Mouse (Mus musculus): ENCODE data around the gene Fuca1. TPM values are rescaled to one million over a fixed set of nuclear protein-coding genes. Genes with fewer than 3 reads are reported as not detected.

Gene Fuca1
- polyA plus RNA-seq, 1 experiment from 2014 or later: 63.2 TPM

GRCm38 (mm10) chr4:135880018-135880417, 40.5 kb upstream of the Fuca1 start:
- Histone ChIP-seq H3K4me3 (no peak overlapping the region), H3K4me2 (no peak overlapping the region), H3K27me3 (replicated peaks) (no peaks in the 10 kb centered on the region), H3K4me1 (peaks cover 19% of the 10 kb centered on the region), H3K9me3 (no peaks in the 10 kb centered on the region), H3K27ac (no peak overlapping the region), H3K9ac (no peak overlapping the region), H3K36me3 (replicated peaks) (no peaks in the 10 kb centered on the region)
- 86% methylated on average over 6 of the region's 6 CpGs for WGBS
- no peak for ATAC-seq (replicated peaks)

DNA sequence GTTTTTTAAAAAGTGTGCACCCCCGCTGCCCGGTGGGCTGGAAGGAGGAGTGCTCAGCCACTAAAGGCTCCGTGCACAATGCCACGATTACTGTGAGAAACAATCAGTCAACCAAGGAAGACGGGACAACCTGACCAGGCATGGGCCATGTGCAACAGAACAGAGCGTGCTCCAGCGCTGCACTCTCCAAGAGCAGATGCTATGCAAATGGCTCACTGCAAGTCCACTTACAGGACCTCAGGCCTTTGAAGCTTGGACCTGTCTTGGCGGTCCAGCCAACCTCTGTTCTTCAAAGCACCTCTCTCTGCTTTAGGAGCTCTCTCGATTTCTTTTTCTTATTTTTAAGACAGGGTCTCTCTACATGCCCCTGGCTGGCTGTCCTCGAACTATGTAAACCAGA, 40.0 kb upstream of the Fuca1 start:
- H3K4me2 ChIP-seq: no peak overlapping the region
- WGBS: 81% methylated on average over 10 of the region's 10 CpGs
- no peak for ATAC-seq (replicated peaks)

DNA sequence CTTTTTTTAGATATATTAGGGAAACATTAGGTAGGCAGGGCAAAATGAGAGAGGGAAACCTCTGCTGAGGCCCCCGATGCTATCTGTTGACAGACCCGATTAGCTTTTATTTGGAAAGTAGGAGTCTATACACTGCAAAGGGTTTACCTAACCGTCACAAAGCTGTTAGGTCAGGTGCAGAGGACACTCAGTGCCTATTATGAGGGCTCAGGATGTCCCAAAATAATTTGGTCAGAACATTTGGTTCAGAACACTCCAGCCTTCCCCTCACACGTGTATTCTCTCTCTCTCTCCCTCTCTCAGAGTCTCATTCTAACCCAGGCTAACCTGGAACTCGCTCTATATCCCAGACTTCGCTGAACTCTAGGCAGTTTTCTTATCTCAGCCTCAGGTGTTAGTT, 38.5 kb upstream of the Fuca1 start:
- no peaks in the 10 kb centered on the region for H3K9me3 ChIP-seq
- 83% methylated on average over 6 of the region's 6 CpGs for WGBS
- H3K4me2 ChIP-seq: no peak overlapping the region
- ATAC-seq (replicated peaks): no peak
- peaks cover 1% of the 10 kb centered on the region; the same call in 1 of the 2 replicates for H3K4me1 ChIP-seq
- H3K27me3 ChIP-seq (replicated peaks): no peaks in the 10 kb centered on the region
- no peak overlapping the region for H3K27ac ChIP-seq
- no peak overlapping the region for H3K4me3 ChIP-seq
- H3K36me3 ChIP-seq (replicated peaks): no peaks in the 10 kb centered on the region
- no peak overlapping the region for H3K9ac ChIP-seq

More for the DNA sequence above, 40.0 kb upstream of the Fuca1 start:
- no peaks in the 10 kb centered on the region for H3K27me3 ChIP-seq (replicated peaks)
- H3K4me1 ChIP-seq: peaks cover 15% of the 10 kb centered on the region
- H3K9me3 ChIP-seq: no peaks in the 10 kb centered on the region
- no peaks in the 10 kb centered on the region for H3K36me3 ChIP-seq (replicated peaks)
- H3K4me3 ChIP-seq: no peak overlapping the region
- no peak overlapping the region for H3K27ac ChIP-seq
- no peak overlapping the region for H3K9ac ChIP-seq

GRCm38 (mm10) chr4:135883401-135883851, 37.1 kb upstream of the Fuca1 start:
- H3K27ac ChIP-seq: no peak overlapping the region
- 40% methylated on average over 10 of the region's 10 CpGs for WGBS
- H3K4me2 ChIP-seq: no peak overlapping the region
- H3K4me3 ChIP-seq: no peak overlapping the region
- no peaks in the 10 kb centered on the region for H3K9me3 ChIP-seq
- no peak overlapping the region for H3K9ac ChIP-seq
- no peaks in the 10 kb centered on the region for H3K4me1 ChIP-seq
- no peak for ATAC-seq (replicated peaks)
- no peaks in the 10 kb centered on the region for H3K36me3 ChIP-seq (replicated peaks)
- no peaks in the 10 kb centered on the region for H3K27me3 ChIP-seq (replicated peaks)

- Histone ChIP-seq H3K4me1 (no peaks in the 10 kb centered on the region), H3K4me3 (no peak overlapping the region), H3K9me3 (no peaks in the 10 kb centered on the region), H3K4me2 (no peak overlapping the region), H3K27me3 (replicated peaks) (no peaks in the 10 kb centered on the region), H3K27ac (no peak overlapping the region), H3K9ac (no peak overlapping the region), H3K36me3 (replicated peaks) (no peaks in the 10 kb centered on the region)
- ATAC-seq (replicated peaks): no peak
- WGBS: 68% methylated on average over 7 of the region's 7 CpGs
Measured at GRCm38 (mm10) chr4:135883881-135884516, 36.5 kb upstream of the Fuca1 start.

DNA sequence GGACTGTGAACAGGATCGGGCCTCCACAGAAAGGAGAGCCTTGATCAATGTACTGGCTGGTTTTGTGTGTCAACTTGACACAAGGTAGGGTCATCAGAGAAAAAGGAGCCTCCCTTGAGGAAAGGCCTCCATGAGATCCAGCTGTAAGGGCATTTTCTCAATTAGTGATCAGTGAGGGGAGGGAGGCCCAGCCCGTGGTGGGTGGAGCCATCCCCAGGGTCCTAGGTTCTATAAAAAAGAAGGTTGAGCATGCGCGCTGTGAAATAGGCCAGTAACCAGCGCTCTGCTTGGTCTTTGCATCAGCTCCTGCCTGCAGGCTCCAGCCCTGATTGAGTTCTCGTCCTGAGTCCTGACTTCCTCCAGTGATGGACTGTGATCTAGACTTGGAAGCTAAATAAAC, 36.0 kb upstream of the Fuca1 start:
- 60% methylated on average over 6 of the region's 6 CpGs for WGBS
- Histone ChIP-seq H3K9ac (no peak overlapping the region), H3K4me2 (no peak overlapping the region), H3K4me3 (no peak overlapping the region), H3K27me3 (replicated peaks) (no peaks in the 10 kb centered on the region), H3K27ac (no peak overlapping the region), H3K36me3 (replicated peaks) (no peaks in the 10 kb centered on the region), H3K9me3 (no peaks in the 10 kb centered on the region), H3K4me1 (no peaks in the 10 kb centered on the region)
- no peak for ATAC-seq (replicated peaks)

DNA sequence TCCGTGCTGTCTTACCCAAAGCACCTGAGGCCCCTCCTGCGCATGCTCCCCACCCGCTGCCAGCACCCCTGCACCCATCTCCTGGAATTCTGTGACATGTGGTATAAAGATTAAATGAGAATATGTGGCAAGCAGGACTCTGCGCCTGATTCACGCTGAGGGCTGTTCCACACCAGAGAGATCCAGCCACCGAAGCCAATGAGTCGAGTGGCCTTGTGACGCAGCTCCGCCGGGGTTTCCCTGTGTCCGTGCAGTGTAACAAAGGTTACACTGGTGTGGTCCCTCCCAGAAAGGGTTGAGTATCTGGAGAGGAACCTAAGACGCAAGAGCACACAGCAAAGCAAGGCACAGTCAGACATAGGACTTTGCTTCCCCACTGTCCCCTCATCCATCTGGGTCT, 34.9 kb upstream of the Fuca1 start:
- Histone ChIP-seq H3K9ac (no peak overlapping the region), H3K36me3 (replicated peaks) (no peaks in the 10 kb centered on the region), H3K27ac (no peak overlapping the region), H3K27me3 (replicated peaks) (no peaks in the 10 kb centered on the region), H3K9me3 (no peaks in the 10 kb centered on the region), H3K4me3 (no peak overlapping the region), H3K4me2 (no peak overlapping the region), H3K4me1 (no peaks in the 10 kb centered on the region)
- 87% methylated on average over 12 of the region's 12 CpGs for WGBS
- ATAC-seq (replicated peaks): no peak

GRCm38 (mm10) chr4:135886184-135886583, 34.4 kb upstream of the Fuca1 start:
- H3K9me3 ChIP-seq: no peaks in the 10 kb centered on the region
- no peak for ATAC-seq (replicated peaks)
- H3K4me3 ChIP-seq: no peak overlapping the region
- no peak overlapping the region for H3K9ac ChIP-seq
- 90% methylated on average over 4 of the region's 4 CpGs for WGBS
- H3K36me3 ChIP-seq (replicated peaks): no peaks in the 10 kb centered on the region
- no peak overlapping the region for H3K27ac ChIP-seq
- no peaks in the 10 kb centered on the region for H3K27me3 ChIP-seq (replicated peaks)
- H3K4me1 ChIP-seq: no peaks in the 10 kb centered on the region
- no peak overlapping the region for H3K4me2 ChIP-seq

DNA sequence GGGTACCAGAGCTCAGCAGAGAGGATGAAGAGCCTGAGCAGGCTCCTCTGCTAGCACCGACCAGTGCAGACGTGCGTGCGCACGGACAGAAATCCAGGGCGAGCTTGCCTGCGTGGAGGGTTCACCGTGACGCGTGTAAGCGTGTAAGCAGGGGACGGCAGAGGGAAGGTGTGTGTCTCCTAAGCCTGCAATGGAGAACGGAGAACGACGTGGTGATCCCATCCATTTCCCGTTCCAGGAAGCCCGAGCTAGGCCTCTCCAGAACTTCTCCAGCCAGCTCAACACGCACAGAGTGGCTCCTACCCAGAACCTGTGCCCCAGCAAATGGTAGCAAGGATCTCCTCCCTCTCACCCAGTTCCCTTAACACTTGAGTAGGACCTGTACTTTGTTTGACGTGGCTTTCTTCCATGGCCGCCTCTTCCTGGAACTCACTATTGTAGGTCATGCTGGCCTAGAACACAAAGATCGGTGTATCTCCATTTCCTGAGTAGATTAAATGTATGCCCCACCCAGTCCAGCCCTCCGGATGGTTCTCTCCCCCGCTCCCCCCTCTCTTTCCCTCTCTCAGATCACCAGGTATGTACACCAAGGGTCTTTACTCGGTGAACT, 32.0 kb upstream of the Fuca1 start:
- H3K36me3 ChIP-seq (replicated peaks): no peaks in the 10 kb centered on the region
- no peaks in the 10 kb centered on the region for H3K9me3 ChIP-seq
- no peak overlapping the region for H3K27ac ChIP-seq
- H3K27me3 ChIP-seq (replicated peaks): no peaks in the 10 kb centered on the region
- H3K4me1 ChIP-seq: no peaks in the 10 kb centered on the region
- 93% methylated on average over 24 of the region's 24 CpGs for WGBS
- no peak overlapping the region for H3K4me2 ChIP-seq
- H3K4me3 ChIP-seq: no peak overlapping the region
- ATAC-seq (replicated peaks): no peak
- H3K9ac ChIP-seq: no peak overlapping the region

GRCm38 (mm10) chr4:135889146-135889883, 31.2 kb upstream of the Fuca1 start:
- WGBS: 80% methylated on average over 7 of the region's 7 CpGs
- Histone ChIP-seq H3K27ac (no peak overlapping the region), H3K4me1 (no peaks in the 10 kb centered on the region), H3K9me3 (no peaks in the 10 kb centered on the region), H3K9ac (no peak overlapping the region), H3K27me3 (replicated peaks) (no peaks in the 10 kb centered on the region), H3K4me3 (no peak overlapping the region), H3K4me2 (no peak overlapping the region), H3K36me3 (replicated peaks) (no peaks in the 10 kb centered on the region)
- ATAC-seq (replicated peaks): no peak

DNA sequence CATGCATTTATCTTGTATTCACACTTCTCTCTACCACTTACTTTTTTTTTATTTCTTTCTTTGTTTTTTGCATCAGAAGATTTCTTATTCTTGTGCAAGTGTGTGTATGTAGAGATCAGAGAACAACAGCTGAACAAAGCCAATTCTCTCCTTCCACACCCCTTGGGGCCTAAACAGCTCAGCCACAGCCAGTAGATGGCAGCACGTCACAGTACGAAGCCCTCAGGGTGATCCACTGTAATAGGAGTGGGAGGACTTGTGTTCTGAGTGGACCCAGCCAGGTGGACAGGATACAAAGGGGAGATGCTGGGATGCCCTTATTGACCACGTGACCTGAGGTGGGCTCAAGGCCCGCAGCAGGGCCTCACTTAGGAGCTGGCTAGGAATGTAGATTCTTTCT, 30.7 kb upstream of the Fuca1 start:
- Histone ChIP-seq H3K27ac (no peak overlapping the region), H3K9ac (no peak overlapping the region), H3K4me2 (no peak overlapping the region), H3K36me3 (replicated peaks) (no peaks in the 10 kb centered on the region), H3K4me3 (no peak overlapping the region), H3K4me1 (no peaks in the 10 kb centered on the region), H3K9me3 (no peaks in the 10 kb centered on the region), H3K27me3 (replicated peaks) (no peaks in the 10 kb centered on the region)
- 7% methylated on average over 4 of the region's 4 CpGs for WGBS
- ATAC-seq (replicated peaks): no peak

DNA sequence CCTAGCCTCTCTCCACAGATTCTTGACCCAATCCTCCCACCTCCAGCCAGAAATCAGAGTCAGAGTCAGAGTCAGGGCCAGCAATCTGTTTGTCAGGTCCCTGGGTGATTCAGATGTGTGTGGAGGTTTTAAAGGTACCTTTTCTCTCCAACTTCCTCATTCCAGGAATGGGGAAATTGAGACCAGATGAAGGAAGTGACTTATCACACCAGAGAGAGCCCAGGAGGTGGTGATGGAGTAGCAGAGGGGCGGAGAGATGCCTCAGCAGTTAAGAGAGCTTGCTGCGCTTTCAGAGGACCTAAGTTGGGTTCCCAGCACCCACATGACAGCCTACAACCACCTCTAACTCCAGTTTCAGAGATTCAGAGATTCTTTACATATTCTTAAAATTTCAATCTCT, 29.0 kb upstream of the Fuca1 start:
- H3K4me1 ChIP-seq: no peaks in the 10 kb centered on the region
- H3K4me3 ChIP-seq: no peak overlapping the region
- H3K4me2 ChIP-seq: no peak overlapping the region
- H3K9ac ChIP-seq: no peak overlapping the region
- no peak overlapping the region for H3K27ac ChIP-seq
- no peak for ATAC-seq (replicated peaks)
- H3K9me3 ChIP-seq: no peaks in the 10 kb centered on the region
- no peaks in the 10 kb centered on the region for H3K36me3 ChIP-seq (replicated peaks)
- no peaks in the 10 kb centered on the region for H3K27me3 ChIP-seq (replicated peaks)
- 80% methylated on average over 2 of the region's 2 CpGs for WGBS

GRCm38 (mm10) chr4:135892884-135893283, 27.7 kb upstream of the Fuca1 start:
- Histone ChIP-seq H3K9ac (no peak overlapping the region), H3K36me3 (replicated peaks) (no peaks in the 10 kb centered on the region), H3K4me2 (no peak overlapping the region), H3K4me3 (no peak overlapping the region), H3K4me1 (no peaks in the 10 kb centered on the region), H3K27ac (no peak overlapping the region), H3K9me3 (no peaks in the 10 kb centered on the region), H3K27me3 (replicated peaks) (no peaks in the 10 kb centered on the region)
- no peak for ATAC-seq (replicated peaks)
- 76% methylated on average over 4 of the region's 4 CpGs for WGBS
